Mouse (Mus musculus) brain, embryonic 18.5 days (tissue): Measurements from ENCODE around the gene Prr13.
A peak's percentile ranks its signal among the peaks of the same experiment; 100 is the strongest.

Experiments used
- DNase-seq: peaks from one replicate; pipeline ENCODE4 v3.0.0-alpha.2; 2012; ENCODE audit warnings: low read depth, low spot score

Prr13 gene

GRCm38 (mm10) chr15:102503924-102504782 is 45.3 kb downstream of the Prr13 start:
- no peak for DNase-seq

- DNase-seq: no peak
Observed at GRCm38 (mm10) chr15:102505073-102505769, 46.4 kb downstream of the Prr13 start.

- no peak for DNase-seq
Observed at GRCm38 (mm10) chr15:102505770-102506463, 47.1 kb downstream of the Prr13 start.

- DNase-seq: no peak
Observed at GRCm38 (mm10) chr15:102506464-102506830, 47.6 kb downstream of the Prr13 start.

- no peak for DNase-seq
Observed at GRCm38 (mm10) chr15:102506864-102507263, 48.0 kb downstream of the Prr13 start.

DNA sequence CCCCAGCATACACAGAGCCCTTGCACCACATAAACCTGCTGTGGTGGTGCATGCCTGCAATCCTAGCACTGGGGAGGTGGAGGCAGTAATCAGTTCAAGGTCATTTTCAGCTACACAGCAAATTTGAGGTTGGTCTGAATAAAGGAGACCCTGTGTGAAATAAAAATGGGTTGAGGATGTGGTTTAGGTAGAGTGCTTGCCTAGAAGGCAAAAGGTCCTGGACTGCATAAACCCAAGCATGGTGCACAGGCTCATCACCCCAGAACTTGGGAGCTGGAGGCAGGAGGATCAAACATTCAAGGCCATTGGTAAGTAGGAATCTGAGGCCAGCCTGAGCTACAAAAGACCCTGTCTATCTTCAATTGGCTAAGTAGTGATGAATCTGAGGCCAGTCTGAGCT is 48.7 kb downstream of the Prr13 start:
- no peak for DNase-seq

DNA sequence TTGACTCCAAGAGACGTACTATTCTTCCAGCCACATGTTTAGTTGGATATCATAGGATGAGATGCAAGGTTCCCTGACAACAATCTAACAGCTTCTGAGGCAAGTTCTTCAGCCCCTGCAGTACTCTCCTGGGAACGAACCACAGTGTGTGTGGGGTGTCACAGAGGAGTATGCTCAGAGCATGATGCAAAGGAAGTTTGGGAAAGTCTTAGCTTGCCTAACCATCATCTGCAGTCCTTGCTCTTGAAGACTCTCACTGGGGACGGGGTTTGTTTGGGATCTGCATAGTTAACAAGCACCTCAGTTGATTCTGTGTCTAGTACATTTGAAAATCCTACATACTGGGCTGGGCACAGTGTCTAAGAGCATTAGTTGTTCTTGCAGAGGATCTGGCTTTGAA is 49.5 kb downstream of the Prr13 start:
- no peak for DNase-seq

DNA sequence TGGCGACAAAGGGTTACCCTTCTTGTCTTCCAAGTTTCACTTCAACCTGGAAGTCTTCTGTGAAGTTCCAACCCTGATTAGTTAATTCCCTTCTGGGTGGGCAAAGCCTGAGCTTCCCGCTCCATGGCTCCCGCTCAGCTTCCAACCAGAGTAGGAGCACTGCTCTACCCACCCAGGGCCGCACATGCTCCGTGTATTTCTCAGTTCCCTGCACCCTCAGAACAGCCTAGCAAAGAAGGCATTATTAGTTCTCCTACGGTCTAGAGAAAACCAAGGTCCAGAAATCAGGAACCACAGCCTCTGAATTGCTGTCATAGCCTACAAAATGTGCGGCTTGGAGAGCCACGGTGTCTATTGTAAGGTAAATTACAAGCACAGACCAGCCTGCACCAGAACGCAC is 51.3 kb downstream of the Prr13 start:
- DNase-seq: no peak

GRCm38 (mm10) chr15:102510590-102511284 is 51.9 kb downstream of the Prr13 start:
- DNase-seq: peak; percentile 77

DNA sequence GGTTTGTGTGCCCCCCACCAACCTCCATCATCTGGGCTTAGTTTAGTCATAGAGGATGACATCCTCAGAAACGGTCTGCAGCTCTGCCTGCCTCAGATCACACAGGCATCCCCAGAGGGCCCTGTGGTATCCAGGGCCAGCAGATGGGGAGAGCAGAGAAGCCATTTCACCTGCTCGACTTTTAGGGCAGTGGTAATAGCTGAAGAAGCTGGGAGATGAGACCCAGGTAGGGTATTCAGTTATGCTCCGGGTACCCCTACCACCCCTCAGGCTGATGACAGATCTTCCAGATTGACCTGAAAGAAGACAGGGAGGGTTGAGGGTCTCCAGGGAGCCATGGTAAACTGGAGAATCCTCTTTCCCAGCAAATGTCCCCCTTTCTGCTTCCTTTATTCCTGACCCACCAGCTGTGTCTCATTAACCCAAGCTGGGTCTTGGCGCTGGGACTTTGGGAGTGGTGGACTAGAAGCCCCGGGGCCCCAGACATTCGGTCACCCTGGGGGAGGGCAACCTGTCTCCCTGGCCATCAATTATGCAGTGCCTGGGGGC is 52.5 kb downstream of the Prr13 start:
- DNase-seq: no peak

- no peak for DNase-seq
Observed at GRCm38 (mm10) chr15:102512010-102512409, 53.2 kb downstream of the Prr13 start.
